Mouse (Mus musculus) kidney, postnatal 10 days (tissue): ENCODE results near the gene Ssbp3.
A peak's percentile ranks its signal among the peaks of the same experiment; 100 is the strongest.

ENCODE experiments used
- DNase-seq: peaks from one replicate; pipeline ENCODE4 v3.0.0; 2021; ENCODE audit warnings: mixed read lengths

Ssbp3 gene

GRCm38 (mm10) chr4:107064394-107065098 is 154.0 kb downstream of the Ssbp3 start:
- DNase-seq = no peak

GRCm38 (mm10) chr4:107066252-107067124 is 156.0 kb downstream of the Ssbp3 start, which contains the start of the genes Mrpl37 and Cyb5rl:
Gene Mrpl37, minus strand, starts transcription at chr4:107066868.
Gene Cyb5rl, plus strand, starts transcription at chr4:107066988.
- peak; percentile 95 for DNase-seq

- peak; percentile 62 for DNase-seq
These were observed 156.8 kb downstream of the Ssbp3 start for GRCm38 (mm10) chr4:107067151-107067840.

- DNase-seq = no peak
These were observed 161.8 kb downstream of the Ssbp3 start for GRCm38 (mm10) chr4:107072343-107072742.

GRCm38 (mm10) chr4:107075456-107075855 is 165.0 kb downstream of the Ssbp3 start:
- no peak for DNase-seq

GRCm38 (mm10) chr4:107078894-107079293 is 168.4 kb downstream of the Ssbp3 start:
- DNase-seq = no peak

- no peak for DNase-seq
These were observed 169.2 kb downstream of the Ssbp3 start for GRCm38 (mm10) chr4:107079716-107080115.

- DNase-seq = no peak
These were observed 171.7 kb downstream of the Ssbp3 start for GRCm38 (mm10) chr4:107082185-107082584.

GRCm38 (mm10) chr4:107083126-107083525 is 172.6 kb downstream of the Ssbp3 start:
- DNase-seq = no peak

- peak; percentile 46 for DNase-seq
These were observed 173.8 kb downstream of the Ssbp3 start for GRCm38 (mm10) chr4:107084343-107084742.

GRCm38 (mm10) chr4:107084858-107085257 is 174.4 kb downstream of the Ssbp3 start:
- peak; percentile 77 for DNase-seq

- no peak for DNase-seq
These were observed 181.2 kb downstream of the Ssbp3 start for GRCm38 (mm10) chr4:107091696-107092095.

GRCm38 (mm10) chr4:107094484-107095187 is 184.1 kb downstream of the Ssbp3 start:
- DNase-seq = no peak

- no peak for DNase-seq
These were observed 185.5 kb downstream of the Ssbp3 start for GRCm38 (mm10) chr4:107096043-107096442.

- DNase-seq = no peak
These were observed 186.4 kb downstream of the Ssbp3 start, which contains the start of gene Cdcp2 for GRCm38 (mm10) chr4:107096841-107097373. Gene Cdcp2, plus strand, starts transcription at chr4:107096891.

GRCm38 (mm10) chr4:107097871-107098270 is 187.4 kb downstream of the Ssbp3 start:
- no peak for DNase-seq

GRCm38 (mm10) chr4:107098375-107098774 is 187.9 kb downstream of the Ssbp3 start:
- no peak for DNase-seq

- no peak for DNase-seq
These were observed 188.5 kb downstream of the Ssbp3 start for GRCm38 (mm10) chr4:107098791-107099525.
